Mouse (Mus musculus): ENCODE measurements around the gene Ache. TPM values are rescaled to one million over a fixed set of nuclear protein-coding genes. Genes with fewer than 3 reads are reported as not detected.

Gene Ache
- total and polyA plus RNA-seq, 3 experiments, result 7.0 to 16.8 TPM; not detected in 1

- no peaks in the 10 kb centered on the region for H3K9me3 ChIP-seq (replicated peaks; ENCODE audit: insufficient read depth, low read length)
- no peak for DNase-seq (ENCODE audit: low read depth, low spot score)
- no peaks in the 10 kb centered on the region for H3K27me3 ChIP-seq (ENCODE audit: control insufficient read depth in 1 of 2, insufficient read depth in 2 of 2, low read length in 2 of 2)
- H3K36me3 ChIP-seq (ENCODE audit: control insufficient read depth in 1 of 2, insufficient read depth in 2 of 2, low read length in 2 of 2), result peaks cover 0 to 13% of the 10 kb centered on the region in 2 experiments; a peak in 3 of 4 replicates
- TF ChIP-seq MXI1 (IDR thresholded peaks at IDR 0.05; ENCODE audit: low read depth, low read length) (no peak), ETS1 (IDR thresholded peaks at IDR 0.05; ENCODE audit: low read depth, low read length) (no peak), USF2 (IDR thresholded peaks at IDR 0.05; ENCODE audit: borderline replicate concordance in 1 of 2, insufficient read depth in 1 of 2, low read depth in 1 of 2, low read length in 2 of 2) (no peak), ZKSCAN1 (IDR thresholded peaks at IDR 0.05; ENCODE audit: low read depth, low read length) (no peak), POLR2AphosphoS5 (IDR thresholded peaks at IDR 0.05; ENCODE audit: borderline replicate concordance, low read depth, low read length) (no peak), GATA1 (IDR thresholded peaks at IDR 0.05; ENCODE audit: low read depth, low read length) (no peak), NRF1 (IDR thresholded peaks at IDR 0.05; ENCODE audit: insufficient read depth, low read depth, low read length, poor library complexity, severe bottlenecking) (no peak), TBP (IDR thresholded peaks at IDR 0.05; ENCODE audit: low read depth, low read length) (no peak), EP300 (IDR thresholded peaks at IDR 0.05; ENCODE audit: low read depth in 1 of 2, low read length in 2 of 2) (no peak), MAFK (IDR thresholded peaks at IDR 0.05; ENCODE audit: borderline replicate concordance, low read depth, low read length) (no peak), TAL1 (IDR thresholded peaks at IDR 0.05; ENCODE audit: low read length) (no peak), NELFE (IDR thresholded peaks at IDR 0.05; ENCODE audit: low read depth, low read length) (no peak), UBTF (IDR thresholded peaks at IDR 0.05; ENCODE audit: borderline replicate concordance, insufficient read depth, low read depth, low read length) (no peak), SMC3 (IDR thresholded peaks at IDR 0.05; ENCODE audit: low read depth, low read length) (no peak), RCOR1 (IDR thresholded peaks at IDR 0.05; ENCODE audit: low read depth, low read length) (no peak), BHLHE40 (IDR thresholded peaks at IDR 0.05; ENCODE audit: borderline replicate concordance, low read depth, low read length) (no peak)
- no peak within 1 kb of the TSS for H3K27ac ChIP-seq (ENCODE audit: control insufficient read depth, low read depth, low read length)
- H3K4me1 ChIP-seq (ENCODE audit: control insufficient read depth in 1 of 2, insufficient read depth in 2 of 2, low read length in 2 of 2), result peaks cover 16 to 17% of the 10 kb centered on the region in 2 experiments
- no peak within 1 kb of the TSS for H3K4me3 ChIP-seq (ENCODE audit: control insufficient read depth in 1 of 2, insufficient read depth in 1 of 2, low read depth in 2 of 2, low read length in 2 of 2)
- H3K79me2 ChIP-seq (ENCODE audit: control insufficient read depth, insufficient read depth, low read length, poor library complexity), result no peaks in the 10 kb centered on the region
- H3K9ac ChIP-seq (ENCODE audit: control insufficient read depth, low read depth, low read length, poor library complexity, severe bottlenecking), result no peak within 1 kb of the TSS
Measured at GRCm38 (mm10) chr5:137314193-137315083, 27.1 kb downstream of the Ache start, which contains the start of gene Trip6. Gene Trip6, minus strand, starts transcription at chr5:137314404.

Measured in MEL (cell line).